Mouse (Mus musculus) CD4-positive, CD25-positive, alpha-beta regulatory T cell, adult 2 months (primary cell): ENCODE measurements around the gene Ing2.

Experiments used
- DNase-seq: peaks from one replicate; pipeline ENCODE4 v3.0.0-alpha.2; 2012; ENCODE audit warnings: low read depth, low spot score

The Ing2 gene

GRCm38 (mm10) chr8:47674777-47675710, at the start of gene Ing2:
TSS of gene Ing2 (minus strand) at chr8:47675556.
- peak; percentile 100 for DNase-seq

- no peak for DNase-seq
Measured at GRCm38 (mm10) chr8:47721609-47722008, 46.3 kb upstream of the Ing2 start.

- DNase-seq, result no peak
Measured at GRCm38 (mm10) chr8:47718641-47719040, 43.3 kb upstream of the Ing2 start.

GRCm38 (mm10) chr8:47713761-47714745, 38.7 kb upstream of the Ing2 start, which contains the start of gene Cdkn2aip:
TSS of gene Cdkn2aip (minus strand) at chr8:47713932.
- peak; percentile 98 for DNase-seq

- no peak for DNase-seq
Measured at GRCm38 (mm10) chr8:47713171-47713663, 37.9 kb upstream of the Ing2 start.

GRCm38 (mm10) chr8:47708106-47708505, 32.8 kb upstream of the Ing2 start:
- DNase-seq, result no peak

- DNase-seq, result no peak
Measured at GRCm38 (mm10) chr8:47706746-47707145, 31.4 kb upstream of the Ing2 start.

GRCm38 (mm10) chr8:47702333-47702732, 27.0 kb upstream of the Ing2 start:
- no peak for DNase-seq

GRCm38 (mm10) chr8:47697696-47698095, 22.3 kb upstream of the Ing2 start:
- no peak for DNase-seq

- no peak for DNase-seq
Measured at GRCm38 (mm10) chr8:47695431-47696105, 20.2 kb upstream of the Ing2 start.

- peak; percentile 86 for DNase-seq
Measured at GRCm38 (mm10) chr8:47693119-47693518, 17.8 kb upstream of the Ing2 start.

GRCm38 (mm10) chr8:47691831-47692230, 16.5 kb upstream of the Ing2 start:
- DNase-seq, result no peak

- DNase-seq, result no peak
Measured at GRCm38 (mm10) chr8:47691303-47691702, 15.9 kb upstream of the Ing2 start.

- DNase-seq, result no peak
Measured at GRCm38 (mm10) chr8:47690674-47691078, 15.3 kb upstream of the Ing2 start.

- peak; percentile 66 for DNase-seq
Measured at GRCm38 (mm10) chr8:47689704-47690326, 14.5 kb upstream of the Ing2 start.

GRCm38 (mm10) chr8:47684441-47684840, 9.1 kb upstream of the Ing2 start:
- no peak for DNase-seq

GRCm38 (mm10) chr8:47683994-47684393, 8.6 kb upstream of the Ing2 start:
- DNase-seq, result no peak

GRCm38 (mm10) chr8:47680306-47680705, 5.0 kb upstream of the Ing2 start:
- no peak for DNase-seq

- peak; percentile 19 for DNase-seq
Measured at GRCm38 (mm10) chr8:47679603-47680002, 4.2 kb upstream of the Ing2 start.

GRCm38 (mm10) chr8:47676631-47677030, 1.3 kb upstream of the Ing2 start:
- no peak for DNase-seq

- DNase-seq, result no peak
Measured at GRCm38 (mm10) chr8:47676224-47676623, 868 bp upstream of the Ing2 start.
